In the genomic region with DNA sequence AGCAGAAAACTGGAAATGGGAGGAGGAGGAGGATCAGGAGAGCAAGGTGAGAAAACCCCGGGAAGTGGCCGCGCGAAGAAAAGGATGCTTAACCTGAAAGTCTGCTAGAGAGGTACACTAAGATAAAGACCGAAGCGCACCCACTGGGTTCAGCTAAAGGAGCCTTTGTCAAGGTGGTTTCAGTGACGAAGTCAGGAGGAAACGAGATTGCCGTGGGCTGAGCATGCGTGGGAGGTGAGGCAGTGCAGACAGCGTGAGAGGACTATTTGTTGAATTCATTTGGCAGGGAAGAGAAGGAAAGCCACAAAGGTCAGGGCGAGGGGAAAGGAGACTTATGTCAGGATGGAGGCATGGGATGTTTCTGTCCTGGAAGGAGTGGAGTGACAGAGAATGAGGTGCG, we compare ENCODE assay signal across 19 mouse cellular contexts.
DNase-seq lines count a peak whose midpoint lies in the region; TF ChIP-seq lines count a peak whose summit lies in the region.
"Had no signal": no experiment of that assay in that cellular context is flagged by ENCODE, and none has a peak within 500 bp of the region (broad histone marks: within the 10 kb centered on the region; RNA-seq: fewer than 3 reads in every experiment).

No protein-coding gene starts in this region.

- H3K9me3 ChIP-seq in midbrain, embryonic 10.5 days (replicated peaks): no peaks in the 10 kb centered on the region
- H3K9me3 ChIP-seq: embryonic facial prominence, embryonic 12.5 days; forebrain, embryonic 15.5 days; limb, embryonic 10.5 days; midbrain, embryonic 12.5 days had no signal

- peaks cover 15% of the 10 kb centered on the region for H3K4me1 ChIP-seq in thymus, adult 2 months (replicated peaks; ENCODE audit: control insufficient read depth, insufficient read depth, low read length)
- no peaks in the 10 kb centered on the region for H3K4me1 ChIP-seq in midbrain, embryonic 10.5 days
- H3K4me1 ChIP-seq: embryonic facial prominence, embryonic 12.5 days; forebrain, embryonic 15.5 days; limb, embryonic 10.5 days; midbrain, embryonic 12.5 days had no signal

- H3K27ac ChIP-seq in thymus, adult 2 months (ENCODE audit: control insufficient read depth, insufficient read depth, low read length): no peak overlapping the region
- H3K27ac ChIP-seq in midbrain, embryonic 10.5 days (replicated peaks): no peak overlapping the region
- H3K27ac ChIP-seq: embryonic facial prominence, embryonic 12.5 days; forebrain, embryonic 15.5 days; heart, adult 2 months; hindbrain, embryonic 14.5 days; limb, embryonic 10.5 days; midbrain, embryonic 12.5 days; stomach, postnatal 0 days had no signal

- peak; percentile 29 to 50 for DNase-seq in frontal cortex, postnatal 36 days (ENCODE audit: low spot score in 2 of 2)
- no peak for DNase-seq in frontal cortex, postnatal 25 days (ENCODE audit: low spot score in 2 of 2)
- peak; percentile 3 for DNase-seq in thymus, adult 2 months
- DNase-seq in thymus, postnatal 10 days (ENCODE audit: low spot score in 2 of 2): no peak
- peak; percentile 29 for DNase-seq in naive thymus-derived CD4-positive, alpha-beta T cell, adult 2 months (ENCODE audit: low read depth)
- no peak for DNase-seq in adipocyte (ENCODE audit: low spot score)
- DNase-seq in midbrain, embryonic 10.5 days (ENCODE audit: low spot score): no peak
- no peak for DNase-seq in lung, adult 18-20 months
- DNase-seq: adrenal gland, postnatal 25 days; cerebellum, adult 8-10 months; heart, adult 2 months; lung, embryonic 14.5 days; lung, postnatal 4 days had no signal

- TF ChIP-seq POLR2A in thymus, adult 2 months (IDR thresholded peaks at IDR 0.05; ENCODE audit: control insufficient read depth, extremely low read depth, insufficient read depth, low read length, poor library complexity): no peak

- WGBS in thymus, adult 2 months: 75% methylated on average over 13 of the region's 13 CpGs
- whole genome bisulfite sequencing in midbrain, embryonic 10.5 days: 78% methylated on average over 13 of the region's 13 CpGs

- no peaks in the 10 kb centered on the region for H3K27me3 ChIP-seq in thymus, adult 2 months (ENCODE audit: control insufficient read depth, insufficient read depth, low read length)
- H3K27me3 ChIP-seq in midbrain, embryonic 10.5 days (ENCODE audit: low read depth, poor library complexity, severe bottlenecking): no peaks in the 10 kb centered on the region
- H3K27me3 ChIP-seq: embryonic facial prominence, embryonic 12.5 days; forebrain, embryonic 15.5 days; midbrain, embryonic 12.5 days had no signal

- H3K36me3 ChIP-seq in thymus, adult 2 months (ENCODE audit: control insufficient read depth, insufficient read depth, low read length): no peaks in the 10 kb centered on the region
- no peaks in the 10 kb centered on the region for H3K36me3 ChIP-seq in midbrain, embryonic 10.5 days
- H3K36me3 ChIP-seq: embryonic facial prominence, embryonic 12.5 days; forebrain, embryonic 15.5 days; limb, embryonic 10.5 days; midbrain, embryonic 12.5 days had no signal

- no peak for TF ChIP-seq CTCF in thymus, adult 2 months (IDR thresholded peaks at IDR 0.05; ENCODE audit: borderline replicate concordance, control insufficient read depth, extremely low read depth, insufficient read depth, low read length, poor library complexity)

- no peak overlapping the region for H3K4me3 ChIP-seq in thymus, adult 2 months (ENCODE audit: control insufficient read depth, insufficient read depth, low read length)
- no peak overlapping the region for H3K4me3 ChIP-seq in midbrain, embryonic 10.5 days
- H3K4me3 ChIP-seq: embryonic facial prominence, embryonic 12.5 days; forebrain, embryonic 15.5 days; heart, adult 2 months; limb, embryonic 10.5 days; midbrain, embryonic 12.5 days had no signal

Comparison
In these comparisons a context has a peak if more than half of its experiments do, and no peak if none do; other contexts are left out.
1. DNase-seq: peak in frontal cortex, postnatal 36 days (2 of 2), thymus, adult 2 months (single experiment) and naive thymus-derived CD4-positive, alpha-beta T cell, adult 2 months (single experiment); none in frontal cortex, postnatal 25 days (0 of 2), thymus, postnatal 10 days (0 of 2), adipocyte (single experiment), midbrain, embryonic 10.5 days (single experiment) and lung, adult 18-20 months (0 of 2).